Mouse (Mus musculus): Measurements from ENCODE around the gene Eng. TPM values are rescaled to one million over a fixed set of nuclear protein-coding genes. Genes with fewer than 3 reads are reported as not detected.

Eng gene
- polyA plus RNA-seq, 1 experiment = 45.4 TPM

DNA sequence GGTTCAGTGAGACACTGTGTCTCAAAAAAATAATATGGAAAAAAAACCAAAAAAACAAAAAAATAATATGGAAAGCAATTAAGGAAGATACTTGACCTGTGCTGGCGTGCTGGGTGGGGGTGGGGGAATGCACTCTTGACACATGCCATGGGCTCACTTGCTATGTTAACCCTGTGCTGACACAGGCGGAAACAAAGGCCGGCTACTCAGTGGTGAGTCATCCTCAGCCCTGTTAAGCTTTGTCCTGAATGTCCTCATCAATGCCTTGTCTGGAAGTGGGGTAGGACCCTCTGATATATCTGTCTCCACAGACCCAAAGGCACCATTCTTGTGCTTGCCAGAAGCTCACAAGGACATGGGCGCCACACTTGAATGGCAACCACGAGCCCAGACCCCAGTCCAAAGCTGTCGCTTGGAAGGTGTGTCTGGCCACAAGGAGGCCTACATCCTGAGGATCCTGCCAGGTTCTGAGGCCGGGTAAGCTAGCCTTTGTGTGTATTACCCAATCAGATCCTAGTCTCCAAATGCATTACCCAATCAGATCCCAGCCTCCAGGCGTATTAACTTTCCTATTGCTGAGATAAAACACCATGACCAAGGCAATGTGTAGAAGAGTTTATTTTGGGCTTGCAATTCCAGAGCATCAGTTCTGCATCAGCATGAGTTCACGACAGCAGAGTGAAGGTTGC lies 25.7 kb downstream of the Eng start:
- TF ChIP-seq CTCF (IDR thresholded peaks at IDR 0.05; ENCODE audit: low read depth, low read length) (no peak), POLR2A (IDR thresholded peaks at IDR 0.05; ENCODE audit: borderline replicate concordance, low read depth, low read length) (no peak)
- Histone ChIP-seq H3K4me1 (ENCODE audit: control insufficient read depth, insufficient read depth, low read length) (peaks cover 14% of the 10 kb centered on the region; the same call in 1 of the 2 replicates), H3K4me3 (ENCODE audit: insufficient read depth, low read length) (no peak overlapping the region), H3K27ac (ENCODE audit: insufficient read depth, low read depth, low read length) (no peak overlapping the region)

DNA sequence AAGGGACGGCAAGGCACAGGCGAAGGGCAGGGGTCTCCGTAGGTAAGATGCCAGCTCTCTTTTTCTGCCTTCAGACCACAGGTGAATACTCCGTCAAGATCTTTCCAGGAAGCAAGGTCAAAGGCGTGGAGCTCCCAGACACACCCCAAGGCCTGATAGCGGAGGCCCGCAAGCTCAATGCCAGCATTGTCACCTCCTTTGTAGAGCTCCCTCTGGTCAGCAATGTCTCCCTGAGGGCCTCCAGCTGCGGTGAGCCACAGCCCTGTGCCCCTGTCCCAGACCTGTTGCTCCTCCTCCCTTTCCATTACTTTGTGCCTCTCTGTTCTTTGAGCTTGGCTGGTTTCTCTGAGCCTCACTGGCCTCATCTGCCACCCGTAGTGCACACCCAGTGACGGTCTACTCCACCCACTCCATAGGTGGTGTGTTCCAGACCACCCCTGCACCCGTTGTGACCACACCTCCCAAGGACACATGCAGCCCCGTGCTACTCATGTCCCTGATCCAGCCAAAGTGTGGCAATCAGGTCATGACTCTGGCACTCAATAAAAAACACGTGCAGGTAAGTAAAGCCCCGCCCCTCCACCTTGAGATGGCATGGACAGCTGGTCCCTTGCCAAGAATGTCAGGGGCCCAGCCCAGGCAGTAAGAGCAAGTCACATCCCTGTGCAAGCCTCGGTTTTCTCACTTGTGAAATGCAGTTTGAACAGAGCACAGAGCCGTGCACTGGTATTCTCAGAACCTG lies 27.0 kb downstream of the Eng start:
- H3K4me1 ChIP-seq (ENCODE audit: control insufficient read depth, insufficient read depth, low read length) = peaks cover 14% of the 10 kb centered on the region; the same call in 1 of the 2 replicates
- no peak overlapping the region for H3K4me3 ChIP-seq (ENCODE audit: insufficient read depth, low read length)
- TF ChIP-seq CTCF (IDR thresholded peaks at IDR 0.05; ENCODE audit: low read depth, low read length) = no peak
- H3K27ac ChIP-seq (ENCODE audit: insufficient read depth, low read depth, low read length) = no peak overlapping the region

DNA sequence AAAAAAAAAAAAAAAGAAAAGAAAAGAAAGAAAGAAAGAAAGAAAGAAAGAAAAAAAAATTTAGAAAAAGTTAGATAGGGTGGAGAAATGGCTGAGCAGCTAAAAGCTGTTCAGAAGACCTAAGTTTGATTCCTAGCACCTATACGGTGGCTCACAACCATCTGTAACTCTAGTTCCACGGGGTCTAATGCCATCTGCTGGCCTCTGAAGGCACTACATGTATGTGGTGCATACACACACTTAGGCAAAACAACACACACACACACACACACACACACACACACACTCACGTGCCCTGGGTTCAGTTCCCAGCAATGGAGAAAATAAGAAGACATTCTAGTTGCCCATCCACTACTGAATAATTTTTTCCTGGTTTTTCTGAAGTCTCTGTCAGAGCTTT lies 30.4 kb downstream of the Eng start:
- H3K4me1 ChIP-seq (ENCODE audit: control insufficient read depth, insufficient read depth, low read length) = peaks cover 9% of the 10 kb centered on the region; the same call in 1 of the 2 replicates
- H3K27ac ChIP-seq (ENCODE audit: insufficient read depth, low read depth, low read length) = no peak overlapping the region
- H3K4me3 ChIP-seq (ENCODE audit: insufficient read depth, low read length) = no peak overlapping the region
- no peak for TF ChIP-seq CTCF (IDR thresholded peaks at IDR 0.05; ENCODE audit: low read depth, low read length)
- no peak for TF ChIP-seq POLR2A (IDR thresholded peaks at IDR 0.05; ENCODE audit: borderline replicate concordance, low read depth, low read length)

DNA sequence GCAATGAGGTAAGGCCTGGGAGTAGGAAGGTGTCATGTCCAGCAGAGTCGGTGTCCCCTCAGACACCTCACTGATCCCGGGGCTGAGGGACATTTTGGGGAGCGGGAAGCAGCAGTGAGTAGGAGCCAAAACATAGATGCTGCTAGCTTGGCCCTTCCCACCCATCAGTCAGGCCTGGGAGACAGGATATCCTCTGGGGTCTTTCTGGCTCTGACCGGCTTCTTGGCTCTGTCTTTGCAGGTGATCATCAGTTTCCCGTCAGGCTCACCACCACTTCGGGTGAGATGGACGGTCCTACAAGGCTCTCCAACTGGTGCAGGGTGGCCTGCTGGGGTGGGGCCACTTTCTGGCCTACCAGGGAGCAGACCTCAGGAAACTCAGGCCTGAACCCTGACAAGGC lies 31.3 kb downstream of the Eng start:
- H3K4me3 ChIP-seq (ENCODE audit: insufficient read depth, low read length) = no peak overlapping the region
- peaks cover 8% of the 10 kb centered on the region for H3K4me1 ChIP-seq (ENCODE audit: control insufficient read depth, insufficient read depth, low read length)
- no peak overlapping the region for H3K27ac ChIP-seq (ENCODE audit: insufficient read depth, low read depth, low read length)
- no peak for TF ChIP-seq CTCF (IDR thresholded peaks at IDR 0.05; ENCODE audit: low read depth, low read length)
- no peak for TF ChIP-seq POLR2A (IDR thresholded peaks at IDR 0.05; ENCODE audit: borderline replicate concordance, low read depth, low read length)

DNA sequence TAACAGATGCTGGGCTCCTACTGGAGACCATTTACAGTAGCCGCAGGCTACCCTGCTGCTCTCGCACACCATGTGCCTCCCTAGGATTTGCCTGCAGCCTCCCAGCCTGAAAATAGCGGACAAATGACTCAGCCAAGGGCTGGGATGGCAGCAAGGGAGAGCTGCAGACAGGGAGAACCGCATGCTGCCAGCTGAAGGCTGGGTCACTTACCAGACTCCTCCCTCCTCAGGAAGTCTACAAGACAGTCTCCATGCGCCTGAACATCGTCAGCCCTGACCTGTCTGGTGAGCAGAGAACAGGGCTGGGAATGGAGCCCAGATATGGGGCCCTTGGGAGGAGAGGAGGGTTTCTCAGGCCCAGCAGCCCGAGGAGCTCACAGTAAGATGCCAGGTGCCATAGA lies 33.7 kb downstream of the Eng start:
- no peak overlapping the region for H3K4me3 ChIP-seq (ENCODE audit: insufficient read depth, low read length)
- no peak for TF ChIP-seq CTCF (IDR thresholded peaks at IDR 0.05; ENCODE audit: low read depth, low read length)
- no peak for TF ChIP-seq POLR2A (IDR thresholded peaks at IDR 0.05; ENCODE audit: borderline replicate concordance, low read depth, low read length)
- H3K4me1 ChIP-seq (ENCODE audit: control insufficient read depth, insufficient read depth, low read length) = peaks cover 9% of the 10 kb centered on the region
- no peak overlapping the region for H3K27ac ChIP-seq (ENCODE audit: insufficient read depth, low read depth, low read length)

DNA sequence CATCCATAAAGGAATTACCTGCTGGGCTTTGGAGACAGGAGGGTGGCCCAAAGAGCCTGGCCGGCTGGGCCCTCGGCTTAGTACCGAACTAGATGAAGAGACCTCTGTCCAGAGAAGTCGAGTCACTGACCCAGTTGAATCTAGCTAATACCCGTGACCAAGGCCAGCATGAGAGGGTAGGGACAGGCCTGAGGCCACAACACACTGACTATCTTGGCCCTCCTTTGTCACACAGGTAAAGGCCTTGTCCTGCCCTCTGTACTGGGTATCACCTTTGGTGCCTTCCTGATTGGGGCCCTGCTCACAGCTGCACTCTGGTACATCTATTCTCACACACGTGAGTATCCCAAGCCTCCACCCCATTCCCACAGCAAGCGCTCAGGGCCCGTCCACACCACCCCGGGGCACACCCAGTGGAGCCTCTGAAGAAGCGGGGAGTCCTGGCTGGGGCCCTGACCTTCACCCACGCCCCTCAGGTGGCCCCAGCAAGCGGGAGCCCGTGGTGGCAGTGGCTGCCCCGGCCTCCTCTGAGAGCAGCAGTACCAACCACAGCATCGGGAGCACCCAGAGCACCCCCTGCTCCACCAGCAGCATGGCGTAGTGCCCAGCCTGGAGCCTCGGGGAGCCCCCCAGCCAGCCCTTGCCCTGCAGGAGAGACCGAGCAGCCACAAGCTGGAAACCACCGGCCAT lies 34.7 kb downstream of the Eng start:
- Histone ChIP-seq H3K4me1 (ENCODE audit: control insufficient read depth, insufficient read depth, low read length) (peaks cover 9% of the 10 kb centered on the region), H3K27ac (ENCODE audit: insufficient read depth, low read depth, low read length) (no peak overlapping the region), H3K4me3 (ENCODE audit: insufficient read depth, low read length) (no peak overlapping the region)
- no peak for TF ChIP-seq POLR2A (IDR thresholded peaks at IDR 0.05; ENCODE audit: borderline replicate concordance, low read depth, low read length)
- TF ChIP-seq CTCF (IDR thresholded peaks at IDR 0.05; ENCODE audit: low read depth, low read length) = no peak

DNA sequence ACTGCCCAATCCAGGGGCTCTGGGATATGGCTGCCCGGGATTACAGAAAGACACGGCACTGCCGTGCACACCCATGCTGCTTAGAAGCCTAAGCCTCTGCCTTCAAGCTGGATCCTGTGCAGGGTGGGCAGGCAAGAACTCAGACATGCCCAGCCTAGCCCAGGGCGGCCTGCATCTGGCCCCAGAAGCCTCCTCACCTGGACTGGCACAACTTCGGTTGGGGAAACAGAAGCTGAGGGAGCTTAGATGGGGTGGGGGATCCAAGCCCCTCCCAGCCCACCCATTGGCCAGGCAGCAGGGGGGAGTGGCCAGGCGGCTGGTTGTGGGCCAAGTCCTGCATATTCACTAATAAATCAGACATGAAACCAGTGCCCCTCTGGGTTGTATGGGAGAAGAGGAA lies 35.4 kb downstream of the Eng start:
- Histone ChIP-seq H3K4me3 (ENCODE audit: insufficient read depth, low read length) (no peak overlapping the region), H3K27ac (ENCODE audit: insufficient read depth, low read depth, low read length) (no peak overlapping the region), H3K4me1 (ENCODE audit: control insufficient read depth, insufficient read depth, low read length) (peaks cover 9% of the 10 kb centered on the region)
- no peak for TF ChIP-seq CTCF (IDR thresholded peaks at IDR 0.05; ENCODE audit: low read depth, low read length)
- TF ChIP-seq POLR2A (IDR thresholded peaks at IDR 0.05; ENCODE audit: borderline replicate concordance, low read depth, low read length) = no peak

DNA sequence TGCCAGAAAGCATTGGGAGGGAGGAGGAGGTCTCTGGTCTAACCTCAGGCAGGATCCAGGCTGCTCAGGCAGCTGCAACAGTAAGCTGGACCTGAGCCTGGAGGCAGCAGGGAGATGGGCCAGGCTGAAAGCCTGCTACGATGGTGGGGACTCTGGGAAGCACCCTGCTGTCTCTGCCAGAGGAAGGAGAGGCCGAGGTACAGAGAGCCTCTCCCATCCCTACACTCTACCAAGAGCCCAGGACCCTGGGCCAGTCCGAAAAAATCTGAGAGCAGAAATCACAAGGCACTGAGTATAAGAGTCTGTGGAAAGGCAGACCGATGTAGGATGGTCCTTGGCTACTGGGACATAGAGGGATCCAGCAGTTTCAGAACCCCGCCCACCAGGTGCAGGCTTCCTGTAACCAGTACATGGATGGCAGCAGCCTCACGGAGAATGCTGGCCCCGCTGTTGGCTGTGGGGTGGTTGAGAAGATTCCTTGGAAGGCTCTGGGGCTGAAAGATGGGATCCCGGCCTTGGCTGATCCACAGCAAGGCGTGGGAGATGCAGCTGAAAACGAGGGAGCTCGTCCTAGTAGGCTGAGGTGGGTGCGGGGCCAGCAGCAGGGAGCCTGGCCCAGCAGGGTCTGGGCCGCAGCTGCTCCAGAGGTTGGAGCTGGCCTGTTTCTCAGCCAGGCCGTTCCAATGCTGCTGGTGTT lies 36.5 kb downstream of the Eng start:
- no peak overlapping the region for H3K4me3 ChIP-seq (ENCODE audit: insufficient read depth, low read length)
- peaks cover 9% of the 10 kb centered on the region for H3K4me1 ChIP-seq (ENCODE audit: control insufficient read depth, insufficient read depth, low read length)
- no peak overlapping the region for H3K27ac ChIP-seq (ENCODE audit: insufficient read depth, low read depth, low read length)
- TF ChIP-seq CTCF (IDR thresholded peaks at IDR 0.05; ENCODE audit: low read depth, low read length) (no peak), POLR2A (IDR thresholded peaks at IDR 0.05; ENCODE audit: borderline replicate concordance, low read depth, low read length) (no peak)

DNA sequence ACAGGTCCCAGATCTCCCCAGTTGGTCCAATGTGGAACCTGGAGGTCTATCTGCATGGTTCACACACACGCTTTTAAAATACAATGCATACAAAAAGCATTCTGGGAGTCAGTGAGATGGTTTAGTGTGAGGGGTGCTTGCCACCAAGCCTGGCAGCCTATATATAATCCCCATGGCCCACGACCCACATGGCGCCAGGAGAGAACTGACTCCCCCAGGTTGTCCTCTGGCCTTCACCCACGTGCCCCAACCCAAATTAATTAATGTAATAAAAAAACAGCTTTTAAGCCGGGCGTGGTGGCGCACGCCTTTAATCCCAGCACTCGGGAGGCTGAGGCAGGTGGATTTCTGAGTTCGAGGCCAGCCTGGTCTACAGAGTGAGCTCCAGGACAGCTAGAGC lies 37.3 kb downstream of the Eng start:
- TF ChIP-seq POLR2A (IDR thresholded peaks at IDR 0.05; ENCODE audit: borderline replicate concordance, low read depth, low read length) (no peak), CTCF (IDR thresholded peaks at IDR 0.05; ENCODE audit: low read depth, low read length) (no peak)
- peaks cover 9% of the 10 kb centered on the region for H3K4me1 ChIP-seq (ENCODE audit: control insufficient read depth, insufficient read depth, low read length)
- H3K4me3 ChIP-seq (ENCODE audit: insufficient read depth, low read length) = no peak overlapping the region
- no peak overlapping the region for H3K27ac ChIP-seq (ENCODE audit: insufficient read depth, low read depth, low read length)
